Mouse (Mus musculus) fibroblast of lung, adult 2 months (primary cell): ENCODE data around the gene Wasf2.

ENCODE experiments used
- DNase-seq: peaks from one replicate; pipeline ENCODE4 v3.0.0-alpha.2; 2011; ENCODE audit warnings: low read depth

Wasf2 gene

GRCm38 (mm10) chr4:133202254-133202653 lies 71.9 kb downstream of the Wasf2 start:
- no peak for DNase-seq

- no peak for DNase-seq
Measured at GRCm38 (mm10) chr4:133203591-133203990, 73.3 kb downstream of the Wasf2 start.

- DNase-seq, result no peak
Measured at GRCm38 (mm10) chr4:133204379-133204778, 74.1 kb downstream of the Wasf2 start.

GRCm38 (mm10) chr4:133209366-133209765 lies 79.1 kb downstream of the Wasf2 start:
- DNase-seq, result no peak

- no peak for DNase-seq
Measured at GRCm38 (mm10) chr4:133210023-133210787, 79.9 kb downstream of the Wasf2 start.

GRCm38 (mm10) chr4:133210788-133211390 lies 80.6 kb downstream of the Wasf2 start:
- no peak for DNase-seq

GRCm38 (mm10) chr4:133211751-133212561 lies 81.7 kb downstream of the Wasf2 start, which contains the start of the genes Cd164l2 and Gpr3:
TSS of gene Cd164l2 (plus strand) at chr4:133212131.
TSS of gene Gpr3 (minus strand) at chr4:133212536.
- no peak for DNase-seq

- DNase-seq, result no peak
Measured at GRCm38 (mm10) chr4:133212562-133213267, 82.4 kb downstream of the Wasf2 start.

- DNase-seq, result no peak
Measured at GRCm38 (mm10) chr4:133213268-133213590, 82.9 kb downstream of the Wasf2 start.

- no peak for DNase-seq
Measured at GRCm38 (mm10) chr4:133213661-133214060, 83.4 kb downstream of the Wasf2 start.

GRCm38 (mm10) chr4:133217641-133218040 lies 87.3 kb downstream of the Wasf2 start:
- no peak for DNase-seq

GRCm38 (mm10) chr4:133218745-133219144 lies 88.4 kb downstream of the Wasf2 start:
- DNase-seq, result no peak

- DNase-seq, result no peak
Measured at GRCm38 (mm10) chr4:133220656-133221055, 90.4 kb downstream of the Wasf2 start.

GRCm38 (mm10) chr4:133221701-133222100 lies 91.4 kb downstream of the Wasf2 start:
- no peak for DNase-seq

- no peak for DNase-seq
Measured at GRCm38 (mm10) chr4:133223875-133224274, 93.6 kb downstream of the Wasf2 start.

GRCm38 (mm10) chr4:133226073-133226472 lies 95.8 kb downstream of the Wasf2 start:
- DNase-seq, result no peak

GRCm38 (mm10) chr4:133227636-133228035 lies 97.3 kb downstream of the Wasf2 start:
- no peak for DNase-seq

GRCm38 (mm10) chr4:133229582-133229981 lies 99.3 kb downstream of the Wasf2 start:
- no peak for DNase-seq

- DNase-seq, result no peak
Measured at GRCm38 (mm10) chr4:133233285-133233976, 103.1 kb downstream of the Wasf2 start.

GRCm38 (mm10) chr4:133234771-133235170 lies 104.5 kb downstream of the Wasf2 start:
- DNase-seq, result no peak

- no peak for DNase-seq
Measured at GRCm38 (mm10) chr4:133235415-133235814, 105.1 kb downstream of the Wasf2 start.

GRCm38 (mm10) chr4:133237911-133238310 lies 107.6 kb downstream of the Wasf2 start:
- DNase-seq, result no peak
